Mouse (Mus musculus) heart, adult 2 months (tissue): Measurements from ENCODE around the gene Bean1. TPM values are rescaled to one million over a fixed set of nuclear protein-coding genes. Genes with fewer than 3 reads are reported as not detected.

Experiments used
- DNase-seq, 2 experiments: peaks; one replicate each; pipeline ENCODE4 v3.0.0; 2021
- H3K27ac ChIP-seq: fragments of 200-600 bp; 2 replicates; pipeline ENCODE4 v1.8.1; 2022
- H3K27me3 ChIP-seq: fragments of 200-500 bp; 2 replicates; pipeline ENCODE4 v1.6.1; 2012; ENCODE audit warnings: mild to moderate bottlenecking, low read length, inconsistent platforms, mixed read lengths; ENCODE audit not compliant: control insufficient read depth, insufficient read depth
- H3K36me3 ChIP-seq: fragments of 200-500 bp; 2 replicates; pipeline ENCODE4 v1.6.1; 2012; ENCODE audit warnings: low read length, inconsistent platforms; ENCODE audit not compliant: control insufficient read depth, insufficient read depth
- H3K4me1 ChIP-seq: fragments of 200-500 bp; 2 replicates; pipeline ENCODE4 v1.6.1; 2011; ENCODE audit warnings: low read length; ENCODE audit not compliant: control insufficient read depth, insufficient read depth
- H3K4me3 ChIP-seq: fragments of 200-600 bp; 2 replicates; pipeline ENCODE4 v1.8.1; 2022
- H3K79me2 ChIP-seq: fragments of 200-500 bp; replicated peaks from 2 replicates; pipeline ENCODE4 v1.6.1; 2012; ENCODE audit warnings: mild to moderate bottlenecking, inconsistent platforms, low read length, moderate library complexity, mixed read lengths; ENCODE audit not compliant: control insufficient read depth, insufficient read depth
- H3K9ac ChIP-seq: fragments of 200-500 bp; 2 replicates; pipeline ENCODE4 v1.6.1; 2012; ENCODE audit warnings: low read depth, mild to moderate bottlenecking, control low read depth, inconsistent platforms, low read length, mixed read lengths
- CTCF ChIP-seq: fragments of 200-600 bp; IDR thresholded peaks from 2 replicates; pipeline ENCODE4 v1.8.1; 2022; ENCODE audit warnings: antibody characterized with exemption, mild to moderate bottlenecking, moderate library complexity
- EP300 ChIP-seq: fragments of 200-500 bp; IDR thresholded peaks from 2 replicates; pipeline ENCODE4 v1.6.1; 2011; ENCODE audit warnings: low read depth, low read length, control low read depth; ENCODE audit not compliant: insufficient read depth
- POLR2A ChIP-seq: fragments of 200-500 bp; IDR thresholded peaks from 2 replicates; pipeline ENCODE4 v1.6.1; 2011; ENCODE audit warnings: mild to moderate bottlenecking, low read depth, low read length, control low read depth; ENCODE audit not compliant: insufficient read depth
- WGBS: fragments of 180-500 bp; shearing (Covaris S2); methylation state at CpG from one replicate; pipeline ENCODE4 v1.1.7; 2018; 5-methylcytosine and 5-hydroxymethylcytosine counted together
- intact Hi-C: fragments of 180-260 bp; cut with DNase I; formaldehyde crosslinking; loops from one replicate; pipeline ENCODE4 v1.15.1; 2025
- polyA plus RNA-seq: library from polyadenylated mRNA; depleted of rRNA; stranded (reverse); fragments of >200 nt; gene quantifications from 2 replicates; pipeline ENCODE4 v1.2.3, GENCODE M21; 2012
- total RNA-seq, 2 experiments: library from RNA; stranded (reverse); gene quantifications; 2 replicates each; pipeline ENCODE4 v1.2.3; 2021

Gene Bean1
- total and polyA plus RNA-seq, 3 experiments = 0.91 to 4.1 (median 1.8) TPM

DNA sequence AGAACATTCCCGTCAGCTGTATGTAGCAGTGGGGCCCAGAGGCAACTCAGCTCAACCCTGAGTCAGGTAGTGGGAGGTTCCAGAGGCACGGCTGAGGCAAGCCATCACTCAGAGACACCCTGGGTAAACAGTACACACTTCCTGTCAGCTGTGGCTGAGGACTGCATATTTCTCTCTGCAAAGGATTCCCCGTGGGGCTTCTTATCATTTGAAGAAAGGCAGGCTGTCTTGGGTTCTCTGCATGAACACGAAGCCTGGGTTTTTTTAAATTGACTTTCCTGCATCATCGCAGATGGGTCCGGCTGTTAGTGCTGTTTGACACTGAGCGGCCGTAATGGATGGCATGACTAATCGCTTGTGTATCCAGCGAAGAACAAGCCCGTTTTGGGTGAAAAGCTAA lies 21.3 kb downstream of the Bean1 start:
- Histone ChIP-seq H3K79me2 (no peaks in the 10 kb centered on the region), H3K27ac (no peak overlapping the region), H3K4me1 (no peaks in the 10 kb centered on the region; the same call in 1 of the 2 replicates), H3K36me3 (no peaks in the 10 kb centered on the region), H3K27me3 (no peaks in the 10 kb centered on the region), H3K9ac (no peak overlapping the region), H3K4me3 (no peak overlapping the region)
- TF ChIP-seq CTCF (no peak), POLR2A (no peak), EP300 (no peak)
- WGBS = 13% methylated on average over 11 of the region's 11 CpGs
- DNase-seq = peak; percentile 51 to 55
- intact Hi-C loops = no loop called here

DNA sequence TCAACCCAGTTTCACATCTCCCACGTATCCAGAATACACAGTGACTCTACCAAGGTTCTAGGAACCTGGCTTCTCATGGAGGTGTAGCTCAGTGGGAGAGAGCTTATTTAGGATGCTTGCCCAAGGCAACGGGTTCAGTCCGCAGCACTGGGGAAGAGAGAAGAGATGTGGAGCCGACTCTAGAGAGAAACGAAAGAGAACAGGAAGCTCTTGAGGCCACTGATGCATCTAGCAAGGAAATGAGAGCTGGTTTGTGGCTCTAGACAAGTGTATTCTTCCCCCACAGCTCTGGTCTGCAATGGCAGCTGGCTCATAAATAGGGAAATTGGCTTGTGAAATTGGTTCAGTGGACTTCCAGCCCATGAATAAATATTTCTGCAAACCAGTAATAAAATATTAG lies 29.6 kb downstream of the Bean1 start:
- Histone ChIP-seq H3K79me2 (no peaks in the 10 kb centered on the region), H3K36me3 (no peaks in the 10 kb centered on the region), H3K4me1 (no peaks in the 10 kb centered on the region; the same call in 1 of the 2 replicates), H3K4me3 (no peak overlapping the region), H3K27ac (no peak overlapping the region), H3K9ac (no peak overlapping the region), H3K27me3 (no peaks in the 10 kb centered on the region)
- TF ChIP-seq CTCF (no peak), POLR2A (no peak), EP300 (no peak)
- WGBS = 58% methylated on average over 5 of the region's 5 CpGs
- intact Hi-C loops = loop anchor here (2.0 kb wide), 1 partner anchor 15 kb away; no protein-coding TSS in a partner anchor
- DNase-seq = no peak

DNA sequence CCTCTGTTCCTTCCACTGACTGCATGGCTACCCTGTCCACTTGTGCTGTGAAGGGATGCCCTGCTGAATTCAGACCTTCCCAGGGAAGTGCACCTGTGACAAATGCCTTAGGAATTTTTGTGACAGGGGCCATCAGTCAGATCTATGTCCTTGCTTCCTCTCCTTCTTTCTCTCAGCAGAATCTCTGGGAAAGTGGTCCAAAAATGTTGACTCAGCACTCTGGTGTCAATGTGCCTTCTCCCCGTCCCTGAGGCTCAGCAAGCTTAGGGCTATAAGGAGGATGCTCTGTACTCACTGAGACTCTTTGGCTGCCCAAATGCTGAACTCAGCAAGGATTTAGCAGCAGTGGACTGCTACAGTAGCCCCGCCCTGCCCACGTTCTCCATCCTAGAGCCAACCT lies 31.4 kb downstream of the Bean1 start:
- no peaks in the 10 kb centered on the region for H3K79me2 ChIP-seq
- H3K27ac ChIP-seq = no peak overlapping the region
- WGBS = 83% methylated on average over 3 of the region's 3 CpGs
- DNase-seq = no peak
- H3K27me3 ChIP-seq = no peaks in the 10 kb centered on the region
- TF ChIP-seq POLR2A = no peak
- no peak for TF ChIP-seq EP300
- no peak for TF ChIP-seq CTCF
- H3K9ac ChIP-seq = no peak overlapping the region
- intact Hi-C loops = loop anchor here (2.0 kb wide), 1 partner anchor 17 kb away; no protein-coding TSS in a partner anchor
- H3K4me3 ChIP-seq = no peak overlapping the region
- H3K4me1 ChIP-seq = no peaks in the 10 kb centered on the region; the same call in 1 of the 2 replicates
- no peaks in the 10 kb centered on the region for H3K36me3 ChIP-seq

DNA sequence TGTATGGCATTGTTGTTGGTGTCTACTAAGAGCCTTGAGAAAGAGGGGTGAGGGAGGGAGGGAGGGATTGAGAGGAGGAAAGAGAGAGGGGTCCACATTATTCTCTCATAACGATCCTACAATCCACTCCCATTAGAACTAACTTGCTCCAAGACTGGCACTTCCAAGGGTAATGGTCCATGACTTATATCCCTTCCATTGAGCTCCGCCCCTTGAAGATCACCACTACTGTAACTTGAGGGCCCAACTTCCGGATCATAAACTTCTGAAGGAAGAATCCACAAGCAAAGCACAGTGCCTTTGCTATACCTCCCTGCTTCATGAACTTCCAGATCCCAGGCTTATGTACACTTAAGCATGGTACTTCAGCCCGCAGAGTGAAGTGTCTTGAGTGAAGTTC lies 32.1 kb downstream of the Bean1 start:
- WGBS = 90% methylated on average over 4 of the region's 4 CpGs

DNA sequence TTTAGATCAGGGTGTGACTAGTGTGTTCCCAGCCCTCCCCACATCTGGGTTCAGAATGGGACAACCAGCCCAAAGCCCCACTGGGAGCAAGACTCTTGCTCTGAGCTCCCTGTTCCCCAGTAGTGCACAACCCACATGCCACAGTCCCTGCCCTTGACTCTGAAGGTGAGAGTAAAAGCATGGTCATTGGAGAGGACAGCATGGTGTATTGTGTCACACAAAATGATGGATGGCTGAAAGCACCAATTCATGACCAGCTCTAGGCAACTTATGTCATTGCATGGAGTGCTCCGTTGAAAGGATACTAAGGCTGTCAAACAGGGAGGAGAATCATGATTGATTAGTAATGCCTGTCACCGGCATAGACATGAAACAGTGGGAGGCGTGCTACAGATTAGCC lies 35.0 kb downstream of the Bean1 start:
- Histone ChIP-seq H3K4me1 (no peaks in the 10 kb centered on the region), H3K36me3 (no peaks in the 10 kb centered on the region), H3K27ac (no peak overlapping the region), H3K79me2 (no peaks in the 10 kb centered on the region), H3K27me3 (no peaks in the 10 kb centered on the region), H3K4me3 (no peak overlapping the region), H3K9ac (no peak overlapping the region)
- intact Hi-C loops = no loop called here
- no peak for DNase-seq
- TF ChIP-seq POLR2A (no peak), EP300 (no peak), CTCF (no peak)
- WGBS = 64% methylated on average over 3 of the region's 3 CpGs

More for the DNA sequence above, 32.1 kb downstream of the Bean1 start:
- H3K36me3 ChIP-seq = no peaks in the 10 kb centered on the region
- no peak overlapping the region for H3K9ac ChIP-seq
- DNase-seq = no peak
- no peak overlapping the region for H3K27ac ChIP-seq
- no peaks in the 10 kb centered on the region for H3K79me2 ChIP-seq
- intact Hi-C loops = no loop called here
- no peaks in the 10 kb centered on the region for H3K27me3 ChIP-seq
- H3K4me1 ChIP-seq = no peaks in the 10 kb centered on the region; the same call in 1 of the 2 replicates
- TF ChIP-seq CTCF = no peak
- TF ChIP-seq POLR2A = no peak
- TF ChIP-seq EP300 = no peak
- H3K4me3 ChIP-seq = no peak overlapping the region

DNA sequence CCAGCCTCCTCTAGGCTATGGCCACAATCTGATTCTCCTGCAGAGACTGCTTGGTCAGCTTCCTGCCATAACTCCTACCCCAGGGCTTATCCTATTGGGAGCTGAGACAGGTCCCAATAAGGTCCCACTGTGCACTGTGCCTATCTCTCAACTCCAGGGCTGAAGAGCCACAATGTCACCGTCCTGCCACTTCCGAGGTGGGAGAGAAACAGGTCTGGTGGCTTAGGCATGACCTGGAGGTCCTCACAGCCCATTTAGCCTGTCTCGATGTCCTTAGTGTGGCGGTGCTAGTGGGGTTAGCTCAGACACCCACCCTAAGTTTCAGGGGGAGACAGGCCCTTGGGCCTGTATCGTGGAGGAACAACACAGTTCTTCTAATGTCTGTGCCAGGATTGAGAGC lies 47.4 kb downstream of the Bean1 start:
- TF ChIP-seq POLR2A (no peak), EP300 (no peak), CTCF (no peak)
- intact Hi-C loops = loop anchor here (5.0 kb wide), 1 partner anchor 185 kb away; no protein-coding TSS in a partner anchor
- no peak overlapping the region for H3K4me3 ChIP-seq

More for the DNA sequence above, 47.4 kb downstream of the Bean1 start:
- no peak overlapping the region for H3K9ac ChIP-seq
- H3K27ac ChIP-seq = no peak overlapping the region
- H3K79me2 ChIP-seq = no peaks in the 10 kb centered on the region
- no peaks in the 10 kb centered on the region for H3K27me3 ChIP-seq
- H3K4me1 ChIP-seq = no peaks in the 10 kb centered on the region
- 89% methylated on average over 5 of the region's 5 CpGs for WGBS
- DNase-seq = no peak
- H3K36me3 ChIP-seq = no peaks in the 10 kb centered on the region
